Mouse (Mus musculus) embryo, embryonic 9.5 days (tissue): ENCODE measurements around the gene Efcab11.

Experiments
- DNase-seq: peaks from one replicate; pipeline ENCODE4 v3.0.0-alpha.2; 2017; ENCODE audit errors: extremely low spot score

Gene Efcab11

GRCm38 (mm10) chr12:99671866-99672191 lies 212.4 kb downstream of the Efcab11 start:
- DNase-seq = no peak

GRCm38 (mm10) chr12:99671162-99671865 lies 212.9 kb downstream of the Efcab11 start:
- DNase-seq = no peak

- no peak for DNase-seq
Measured at GRCm38 (mm10) chr12:99670762-99671152, 213.5 kb downstream of the Efcab11 start.

GRCm38 (mm10) chr12:99669976-99670761 lies 214.1 kb downstream of the Efcab11 start:
- no peak for DNase-seq

- no peak for DNase-seq
Measured at GRCm38 (mm10) chr12:99654991-99655880, 229.0 kb downstream of the Efcab11 start.

- no peak for DNase-seq
Measured at GRCm38 (mm10) chr12:99652459-99652858, 231.8 kb downstream of the Efcab11 start.

GRCm38 (mm10) chr12:99649732-99650131 lies 234.5 kb downstream of the Efcab11 start:
- DNase-seq = no peak

- DNase-seq = no peak
Measured at GRCm38 (mm10) chr12:99648781-99649180, 235.5 kb downstream of the Efcab11 start.

GRCm38 (mm10) chr12:99646556-99647354 lies 237.5 kb downstream of the Efcab11 start:
- no peak for DNase-seq

GRCm38 (mm10) chr12:99645418-99645817 lies 238.8 kb downstream of the Efcab11 start:
- no peak for DNase-seq

- DNase-seq = no peak
Measured at GRCm38 (mm10) chr12:99644966-99645365, 239.3 kb downstream of the Efcab11 start.
